Mouse (Mus musculus) embryo, embryonic 10 days (tissue): ENCODE measurements at regions not wholly inside any gene's neighbourhood (a gene's known extent, or its start where the extent isn't known, plus 50 kb on each side); places are given as distances from the start of the nearest gene placed in this dataset.

ENCODE experiments used
- DNase-seq: peaks from one replicate; pipeline ENCODE4 v3.0.0-alpha.2; 2015; ENCODE audit warnings: low spot score

DNA sequence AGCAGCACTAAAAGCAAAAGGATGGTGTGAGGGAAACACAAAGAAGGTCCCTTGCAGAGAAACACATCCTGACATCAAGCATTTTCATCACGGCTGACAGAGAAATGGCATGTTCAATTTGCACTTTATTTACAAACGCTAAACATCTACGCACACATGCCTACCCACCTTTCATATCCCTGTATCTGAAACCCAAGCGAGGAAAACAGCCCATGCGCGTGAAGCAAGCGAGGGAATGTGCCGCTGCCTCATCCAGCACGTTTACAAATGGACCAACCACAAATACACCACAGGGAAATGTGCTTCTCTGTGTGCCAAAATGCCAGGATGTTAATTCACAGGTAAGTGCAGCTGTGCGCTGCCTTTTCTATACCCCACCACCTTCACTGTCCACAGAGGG lies 399.7 kb upstream of the Pou3f3 start:
- DNase-seq: no peak

DNA sequence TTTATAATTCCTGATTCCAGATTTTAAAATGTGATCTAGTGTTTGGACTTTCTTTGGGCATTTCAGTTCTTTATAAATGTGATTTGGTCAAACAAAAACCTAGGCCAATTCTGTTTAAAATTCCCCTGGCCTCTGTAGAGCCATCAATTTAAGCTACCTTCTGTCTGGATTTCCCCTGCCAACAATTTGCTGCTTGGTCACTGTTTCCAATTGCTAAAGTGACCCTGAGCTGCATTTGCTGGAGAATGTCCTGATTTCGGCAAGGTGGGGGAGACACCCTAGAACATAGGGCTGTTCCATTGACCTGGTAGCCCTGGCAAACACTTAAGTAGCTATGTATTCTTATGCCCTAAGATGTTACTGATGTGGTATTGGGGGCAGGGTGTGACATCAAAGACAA lies 386.3 kb upstream of the Pou3f3 start:
- DNase-seq: no peak

DNA sequence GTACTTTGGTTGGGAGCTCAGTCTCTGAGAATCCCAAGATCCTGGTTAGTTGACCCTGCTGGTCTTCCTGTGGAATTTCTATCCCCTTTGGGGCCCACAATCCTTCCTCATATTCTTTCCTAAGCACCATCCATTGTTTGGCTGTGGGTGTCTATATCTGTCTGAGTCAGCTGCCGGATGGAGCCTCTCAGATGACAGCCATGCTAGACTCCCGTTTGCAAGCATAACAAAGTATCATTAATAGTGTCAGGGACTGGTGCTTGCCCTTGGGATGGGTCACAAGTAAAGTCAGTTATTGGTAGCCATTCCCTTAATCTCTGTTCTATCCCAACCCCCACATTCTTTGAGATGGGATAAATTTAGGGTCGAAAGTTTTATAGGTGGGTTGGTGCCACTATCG lies 382.1 kb upstream of the Pou3f3 start:
- no peak for DNase-seq

DNA sequence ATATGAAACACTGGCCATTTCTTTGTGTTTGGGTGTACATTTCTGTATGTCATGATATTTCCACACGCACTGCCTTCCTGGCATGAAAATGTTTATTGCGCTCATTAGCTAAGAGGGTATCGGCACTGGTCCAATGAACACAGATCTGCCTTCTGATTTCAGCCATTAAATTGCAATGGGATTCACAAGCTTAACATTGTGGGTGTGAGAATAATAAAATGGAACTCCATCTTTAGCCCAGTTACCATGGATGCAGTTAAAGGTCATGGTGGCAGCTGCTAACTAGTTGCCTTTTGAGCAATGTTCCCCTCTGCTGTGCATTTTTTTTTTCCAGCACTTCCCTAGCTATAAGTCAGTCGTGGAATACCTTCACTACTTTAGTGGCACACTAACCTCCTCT lies 343.7 kb upstream of the Pou3f3 start:
- DNase-seq: no peak

DNA sequence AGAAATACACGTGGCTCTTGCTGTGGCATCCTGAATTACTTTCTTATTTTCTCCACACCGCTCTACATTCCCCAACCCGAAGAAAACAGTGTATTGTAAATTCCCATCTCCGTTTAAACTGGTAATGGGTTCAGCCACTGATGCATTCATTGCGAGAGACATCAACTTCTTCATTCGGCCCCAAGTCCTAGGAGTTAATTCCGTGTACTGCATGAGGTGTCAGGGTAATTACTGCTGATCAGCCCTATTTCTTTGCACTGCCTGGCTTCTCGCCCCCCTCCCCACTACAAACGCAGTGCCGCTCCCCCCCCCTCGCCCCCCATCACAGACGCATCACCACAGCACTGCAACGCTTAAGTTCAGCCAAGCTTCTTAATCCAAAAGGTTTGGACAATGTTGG lies 343.2 kb upstream of the Pou3f3 start:
- DNase-seq: no peak

DNA sequence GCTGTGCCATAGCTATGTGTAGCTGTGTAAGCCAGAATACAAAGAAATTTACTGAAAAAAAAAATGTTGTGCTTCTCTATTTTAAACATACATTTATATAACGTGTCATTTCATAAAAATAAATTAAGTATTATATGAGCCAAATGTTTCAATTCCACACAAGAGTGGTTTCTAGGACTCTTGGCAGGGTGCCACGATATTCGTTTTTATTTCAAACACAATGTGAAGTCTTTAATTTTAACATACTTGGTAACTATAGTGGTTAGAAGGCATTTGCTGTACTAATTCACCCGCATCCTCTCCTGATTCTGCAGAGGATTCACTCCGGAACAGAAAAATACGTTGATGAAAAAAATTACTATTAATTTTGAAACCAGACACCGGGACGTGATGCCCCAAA lies 342.5 kb upstream of the Pou3f3 start:
- DNase-seq: no peak

DNA sequence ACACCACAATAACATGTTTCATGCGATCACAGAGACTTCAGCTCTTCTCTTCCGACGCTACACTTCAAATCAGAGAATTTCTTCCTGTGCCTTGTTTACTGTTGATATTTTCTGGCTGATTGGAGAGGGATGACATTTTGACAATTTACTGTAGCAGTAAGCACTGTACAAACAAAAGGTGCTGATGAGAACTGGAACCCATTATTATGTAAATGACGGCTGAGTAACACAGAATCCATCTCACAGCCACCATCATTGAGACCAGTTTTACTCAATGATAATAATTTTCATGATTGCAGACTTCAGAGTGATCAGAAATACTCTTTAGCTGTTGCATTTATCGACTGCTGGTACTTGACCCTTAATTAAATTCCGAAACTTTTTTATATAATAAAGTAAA lies 341.5 kb upstream of the Pou3f3 start:
- no peak for DNase-seq

DNA sequence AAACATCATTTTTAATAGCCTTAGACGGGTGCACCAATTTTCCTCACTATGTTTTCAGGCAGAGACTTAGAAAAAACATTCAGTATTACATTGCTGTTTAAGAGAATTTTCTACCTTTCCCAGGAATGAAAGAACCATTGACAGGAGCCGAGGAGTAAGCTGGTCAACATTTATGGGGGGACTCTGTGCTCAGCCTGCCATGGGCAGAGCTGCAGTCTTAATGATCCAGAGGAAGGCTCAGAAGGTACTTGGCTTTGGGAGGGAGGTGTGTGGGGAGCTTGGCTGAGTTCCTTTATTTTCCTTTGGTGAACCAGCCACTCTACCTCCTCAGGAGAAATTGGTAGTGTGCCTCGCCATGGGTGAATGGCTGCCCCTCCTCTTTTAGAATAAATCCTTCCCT lies 333.1 kb upstream of the Pou3f3 start:
- DNase-seq: no peak

DNA sequence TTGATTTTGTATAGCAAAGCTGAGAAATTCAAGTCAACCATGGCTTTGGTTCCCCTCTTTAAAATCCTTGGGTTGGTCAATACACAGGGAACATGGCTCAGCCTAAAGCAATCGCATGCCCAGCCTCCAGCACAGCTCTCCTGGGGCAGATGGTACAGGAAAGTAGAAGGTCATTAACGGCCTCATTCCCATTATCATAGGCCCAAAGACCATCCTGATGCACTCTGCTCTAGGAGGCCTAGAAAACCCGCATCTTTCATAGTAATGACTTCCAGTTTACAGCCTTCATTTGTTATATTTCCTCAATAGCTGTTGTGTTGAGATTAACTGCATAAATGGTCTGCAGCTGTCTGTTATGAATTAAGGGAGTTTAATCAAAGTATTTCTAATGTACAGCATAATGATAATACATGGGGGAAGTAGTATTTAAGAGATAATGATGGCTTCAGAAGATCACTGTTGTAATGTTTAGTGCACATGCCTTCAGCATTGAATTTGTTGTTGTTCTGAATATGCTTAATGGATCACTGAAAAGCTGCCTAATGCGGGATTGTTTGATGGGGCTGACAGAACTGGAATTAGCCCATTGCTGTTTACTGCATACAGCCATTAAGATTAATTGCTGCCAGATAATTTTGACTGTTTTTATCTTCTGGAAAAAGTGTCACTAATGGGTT lies 329.8 kb upstream of the Pou3f3 start:
- no peak for DNase-seq

DNA sequence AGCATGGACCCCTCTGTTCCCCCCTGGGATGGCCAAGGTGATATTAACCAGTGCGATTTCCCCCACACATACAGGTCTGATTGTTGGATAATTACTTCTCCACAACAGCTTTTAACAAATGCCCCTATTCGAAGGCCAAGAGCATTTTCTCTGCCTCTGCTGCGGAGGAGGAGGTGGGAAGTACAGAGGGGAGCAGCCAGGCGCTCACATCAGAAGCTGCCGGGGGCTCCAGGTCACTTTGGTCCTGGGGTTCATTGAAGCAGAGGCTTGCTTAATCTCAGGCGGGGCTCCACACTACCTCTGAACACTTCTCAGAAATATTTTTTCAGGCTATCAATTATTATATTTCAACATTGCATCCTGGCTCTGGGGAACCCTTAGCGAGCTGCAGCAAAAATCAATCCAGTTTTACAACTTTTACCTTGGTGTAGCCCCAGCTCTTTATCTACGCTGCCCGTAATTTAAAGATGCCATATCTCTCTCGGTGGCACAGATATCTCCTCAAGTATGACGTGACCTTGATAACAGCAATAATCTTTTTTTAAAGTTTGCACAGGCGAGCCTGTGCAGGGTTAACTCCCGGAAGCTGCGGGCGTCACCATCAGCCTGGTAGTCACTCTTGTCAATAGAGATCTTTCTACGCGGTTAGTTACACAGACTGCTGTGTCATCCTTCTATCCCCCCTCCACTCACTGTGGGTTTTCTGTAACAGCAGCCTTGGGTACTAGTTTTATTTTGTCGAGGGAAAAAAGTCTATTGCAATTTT lies 307.5 kb upstream of the Pou3f3 start:
- no peak for DNase-seq

DNA sequence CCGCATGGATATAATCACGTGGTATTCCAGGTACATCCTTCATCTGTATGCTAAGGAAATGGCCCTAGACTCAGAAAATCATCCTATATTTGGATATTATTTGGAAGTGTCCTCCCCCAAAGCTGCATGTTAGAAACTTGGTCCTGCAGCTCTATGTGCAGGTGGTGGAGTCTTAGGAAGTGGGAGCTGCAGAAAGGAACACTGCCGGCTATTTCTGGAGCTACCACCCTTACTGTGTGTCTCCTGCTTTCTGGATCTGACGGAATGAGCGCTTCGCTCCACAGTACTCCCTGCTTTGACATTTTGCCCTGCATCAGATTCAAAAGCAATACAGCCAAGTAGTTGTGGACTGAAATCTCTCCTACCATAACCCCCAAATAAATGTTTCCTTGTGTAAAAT lies 306.8 kb upstream of the Pou3f3 start:
- DNase-seq: no peak

DNA sequence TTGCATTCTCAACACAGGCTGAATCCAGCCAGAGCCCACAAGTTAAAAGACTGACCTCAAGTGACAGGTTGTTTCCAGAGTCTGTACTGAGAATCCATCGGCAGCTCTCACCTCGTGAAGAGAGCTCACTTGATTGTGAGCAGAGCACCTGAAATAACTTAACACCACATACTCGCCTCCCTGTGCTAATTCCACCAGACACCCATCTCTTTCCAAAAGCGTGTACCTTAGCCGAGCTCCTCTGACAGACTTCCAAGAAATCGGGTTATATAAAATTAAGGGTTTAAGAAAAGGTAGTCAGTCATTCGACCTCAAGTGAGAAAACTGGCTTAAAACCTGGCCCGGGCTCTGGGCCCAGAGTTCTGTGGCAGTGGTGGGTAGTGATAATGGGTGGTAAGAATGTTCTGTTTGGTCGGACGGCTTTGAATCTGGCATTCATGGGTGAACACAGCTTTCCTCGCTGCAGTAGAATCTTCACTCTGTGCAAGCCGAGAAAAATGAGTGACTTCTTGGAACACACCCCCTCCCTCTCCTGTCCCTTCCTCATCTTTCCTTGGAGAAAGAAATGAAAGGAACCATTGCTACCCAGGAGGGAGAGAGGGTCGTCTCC lies 299.8 kb upstream of the Pou3f3 start:
- no peak for DNase-seq

DNA sequence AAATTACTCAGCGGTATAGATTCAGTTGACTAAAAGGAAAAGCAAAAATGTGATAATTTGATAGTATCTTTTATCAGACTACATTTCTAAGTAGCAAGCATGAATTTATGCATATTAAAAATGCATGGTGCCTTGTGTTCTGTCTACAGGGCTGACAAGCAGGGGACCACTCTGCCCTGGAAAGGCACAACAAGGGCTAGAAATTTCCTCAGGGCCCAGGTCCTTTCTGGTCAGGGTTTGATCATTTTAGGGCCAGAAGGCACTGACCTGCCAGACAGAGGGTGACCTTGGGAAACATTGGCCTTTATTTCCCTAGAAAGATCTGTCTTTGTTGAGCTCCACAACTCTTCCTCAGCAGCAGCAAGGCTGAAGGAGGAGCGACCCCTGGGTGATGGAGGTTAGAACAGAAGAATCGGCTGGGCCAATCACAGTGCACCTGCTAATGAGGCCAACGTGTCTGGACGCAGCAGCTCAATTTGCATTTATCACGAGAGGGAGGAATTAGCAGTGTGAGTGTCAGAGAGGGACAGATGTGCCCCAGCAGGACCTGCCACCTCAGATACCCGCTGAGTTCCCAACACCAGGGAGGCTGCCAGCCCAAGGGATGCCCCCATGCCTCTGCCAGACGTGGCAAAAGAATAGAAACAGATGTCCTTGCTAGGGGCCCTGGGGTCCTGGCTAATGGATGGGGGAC lies 297.0 kb upstream of the Pou3f3 start:
- peak; percentile 41 for DNase-seq

DNA sequence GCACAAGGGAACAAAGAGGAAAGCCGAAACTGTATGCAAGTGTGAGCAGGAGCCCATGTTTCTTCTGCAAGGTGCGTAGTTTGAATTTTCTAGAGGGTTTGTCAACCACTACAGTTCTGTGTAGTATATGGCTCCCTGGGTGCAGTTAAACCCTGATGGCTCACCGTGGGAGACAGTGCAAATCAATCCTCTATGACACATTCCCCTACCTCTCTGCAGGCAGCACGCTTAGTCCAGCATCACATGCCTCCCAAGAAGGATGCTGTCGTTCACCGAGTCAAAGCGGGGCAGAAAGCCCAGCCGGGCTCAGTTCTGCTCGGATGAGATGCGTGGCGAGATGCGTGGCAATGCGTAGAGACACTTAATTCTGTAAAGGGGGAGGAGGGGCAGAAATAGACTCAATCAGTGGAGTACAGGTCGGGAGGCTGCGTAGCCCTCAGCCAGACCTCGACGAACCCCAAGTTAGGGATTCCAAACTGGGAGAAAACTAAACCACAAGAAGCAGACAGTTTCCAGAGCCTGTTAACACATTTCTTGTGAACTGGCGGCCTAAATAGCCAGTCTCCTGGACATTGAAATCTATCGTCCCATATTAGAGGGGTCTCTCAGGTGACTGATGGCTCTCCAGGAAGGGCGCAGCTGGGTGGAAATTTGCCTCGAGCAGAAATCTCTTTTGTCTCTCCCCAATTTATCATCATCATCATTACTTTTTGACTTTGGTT lies 279.6 kb upstream of the Pou3f3 start:
- DNase-seq: no peak

DNA sequence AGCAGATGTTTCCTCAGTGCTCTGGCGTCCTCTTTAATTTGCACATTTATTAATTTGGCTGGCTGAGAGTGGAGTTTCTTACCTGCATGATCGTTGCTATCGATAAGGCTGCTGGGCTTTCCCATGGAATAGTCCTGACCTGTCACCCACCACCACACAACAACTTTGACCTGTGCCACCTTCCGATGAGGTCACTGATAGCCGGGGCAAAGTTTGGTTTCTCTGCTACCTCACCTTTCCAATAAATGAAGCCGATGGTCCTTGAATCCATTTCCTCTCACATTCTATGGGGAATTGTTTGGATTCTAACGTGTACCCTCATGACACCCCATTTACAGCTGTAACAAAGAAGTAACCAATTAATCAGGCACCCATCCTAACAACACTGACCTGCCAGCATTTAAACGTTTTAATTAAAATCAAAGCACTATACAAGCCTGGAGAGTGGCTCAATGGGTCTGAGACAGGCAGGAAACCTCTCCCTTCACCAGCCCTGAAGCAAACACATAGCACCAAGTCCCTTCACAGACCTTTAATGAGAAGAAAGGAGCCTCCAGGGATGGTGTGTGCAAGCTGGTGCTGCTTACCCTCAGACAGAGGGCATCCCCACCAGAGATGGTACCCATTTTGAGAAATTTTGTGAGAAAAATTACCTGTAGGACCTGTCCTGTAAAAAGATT lies 278.9 kb upstream of the Pou3f3 start:
- DNase-seq: no peak

DNA sequence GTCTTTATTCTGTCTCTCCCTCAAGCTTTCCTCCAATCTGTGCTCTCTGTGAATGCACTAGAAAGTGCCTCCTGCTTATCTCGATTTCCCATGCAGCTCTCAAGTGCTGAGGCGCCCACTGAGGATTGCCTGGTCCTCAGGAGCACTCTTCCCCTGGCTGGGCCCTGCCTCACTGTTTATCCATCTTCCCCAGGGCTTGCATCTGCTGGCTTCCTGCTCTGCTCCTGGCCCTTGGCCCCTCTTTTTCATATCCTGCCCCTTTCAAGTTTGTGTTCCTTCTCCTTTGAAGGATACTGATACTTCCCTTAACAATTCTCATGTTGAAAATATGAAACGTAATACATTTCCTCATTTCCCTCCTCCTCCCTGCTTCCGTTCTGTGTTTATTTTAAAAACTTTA lies 277.8 kb upstream of the Pou3f3 start:
- DNase-seq: no peak

DNA sequence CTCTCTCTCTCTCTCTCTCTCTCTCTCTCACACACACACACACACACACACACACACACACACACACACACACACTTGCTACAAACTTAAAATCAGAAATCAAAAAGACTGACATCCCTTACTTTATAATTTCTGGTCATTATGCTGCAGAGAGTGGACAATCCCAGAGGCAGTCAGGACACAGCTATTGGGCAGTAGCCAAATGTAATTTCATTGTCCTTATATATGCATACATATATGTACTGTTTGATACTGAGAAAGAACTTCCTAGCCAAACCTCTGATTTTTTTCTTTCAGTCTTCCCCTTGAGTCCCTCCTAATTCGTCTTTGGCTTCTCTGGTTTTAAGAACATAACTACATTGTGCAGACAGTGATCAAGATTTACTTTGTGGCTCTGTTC lies 277.3 kb upstream of the Pou3f3 start:
- no peak for DNase-seq

DNA sequence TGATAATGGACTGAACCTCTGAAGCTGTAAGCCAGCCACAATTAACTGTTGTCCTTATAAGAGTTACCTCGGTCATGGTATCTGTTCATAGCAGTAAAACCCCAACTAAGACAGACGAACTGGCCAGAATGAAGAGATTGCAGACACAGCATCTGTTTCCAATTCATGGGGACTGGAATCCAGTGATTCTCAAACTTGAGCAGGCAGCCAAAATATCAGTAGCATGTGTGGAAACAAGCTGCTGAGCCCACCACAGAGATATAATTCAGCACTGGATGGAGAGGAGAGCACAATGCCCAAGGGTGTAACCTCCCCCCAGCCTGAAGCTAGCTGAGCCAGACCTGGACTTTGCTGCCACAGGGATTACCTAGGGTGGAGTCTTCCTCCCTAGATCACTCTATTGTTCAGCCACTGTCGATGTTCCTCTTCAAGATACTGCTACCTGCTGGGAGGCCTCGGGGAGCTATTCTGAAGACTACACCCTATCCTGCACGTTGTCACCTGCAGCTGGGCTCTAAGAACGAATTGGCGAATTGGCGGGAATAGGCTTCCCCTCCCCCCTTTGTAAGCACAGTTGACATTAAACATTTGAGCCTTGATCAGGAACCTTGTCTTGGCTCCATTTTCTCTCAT lies 259.1 kb upstream of the Pou3f3 start:
- DNase-seq: peak; percentile 16

DNA sequence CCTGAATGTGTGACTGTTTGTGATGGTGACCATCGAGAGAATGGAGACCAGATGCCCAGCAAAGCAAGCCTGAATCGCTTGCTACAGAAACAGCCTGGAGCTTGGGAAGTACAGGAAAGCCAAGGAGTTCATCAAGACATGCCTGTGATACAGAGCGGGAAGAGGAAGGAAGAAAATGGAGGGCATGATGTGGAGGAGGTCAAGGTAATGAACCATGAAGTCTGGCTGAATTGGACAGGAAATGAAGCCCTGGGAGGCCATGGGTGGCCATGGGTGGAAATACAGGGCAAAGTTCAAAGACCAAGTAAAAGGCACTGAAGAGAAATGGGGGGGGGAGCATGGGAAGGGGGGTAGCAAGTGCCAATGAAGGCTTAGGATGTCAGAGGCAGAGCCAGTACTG lies 227.2 kb upstream of the Pou3f3 start:
- DNase-seq: no peak

DNA sequence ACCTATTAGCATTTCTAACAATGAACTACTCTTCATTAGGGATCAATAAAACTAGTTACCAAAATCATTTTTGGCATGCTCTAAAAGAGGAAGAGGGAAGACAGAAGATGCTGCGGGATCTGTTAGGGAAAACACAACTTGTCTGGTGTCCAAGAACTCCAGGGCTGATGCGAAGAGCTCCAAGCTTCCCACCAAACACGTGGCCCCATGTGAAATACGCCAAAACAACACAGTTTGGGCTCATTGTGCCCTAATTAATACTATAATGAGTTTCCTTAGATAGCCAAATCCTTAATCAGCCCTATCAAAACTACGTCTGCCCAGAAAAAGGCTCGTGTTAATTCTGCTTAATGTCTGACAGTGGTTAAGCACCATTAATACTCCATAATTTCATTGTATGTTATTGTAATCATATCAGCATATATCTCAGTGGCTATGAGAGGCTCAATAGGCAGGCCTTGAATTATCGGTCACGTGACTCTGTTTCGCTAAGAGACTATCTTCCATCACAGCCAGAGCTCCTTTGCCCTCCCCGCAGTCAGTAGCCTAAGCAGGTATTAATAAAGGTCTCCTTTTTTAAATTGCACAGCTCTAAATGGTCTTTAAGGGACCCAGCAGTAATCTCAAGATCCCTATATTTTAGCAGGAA lies 223.6 kb upstream of the Pou3f3 start:
- DNase-seq: no peak
